8 mouse cellular contexts compared by ENCODE assay signal in the genomic region with DNA sequence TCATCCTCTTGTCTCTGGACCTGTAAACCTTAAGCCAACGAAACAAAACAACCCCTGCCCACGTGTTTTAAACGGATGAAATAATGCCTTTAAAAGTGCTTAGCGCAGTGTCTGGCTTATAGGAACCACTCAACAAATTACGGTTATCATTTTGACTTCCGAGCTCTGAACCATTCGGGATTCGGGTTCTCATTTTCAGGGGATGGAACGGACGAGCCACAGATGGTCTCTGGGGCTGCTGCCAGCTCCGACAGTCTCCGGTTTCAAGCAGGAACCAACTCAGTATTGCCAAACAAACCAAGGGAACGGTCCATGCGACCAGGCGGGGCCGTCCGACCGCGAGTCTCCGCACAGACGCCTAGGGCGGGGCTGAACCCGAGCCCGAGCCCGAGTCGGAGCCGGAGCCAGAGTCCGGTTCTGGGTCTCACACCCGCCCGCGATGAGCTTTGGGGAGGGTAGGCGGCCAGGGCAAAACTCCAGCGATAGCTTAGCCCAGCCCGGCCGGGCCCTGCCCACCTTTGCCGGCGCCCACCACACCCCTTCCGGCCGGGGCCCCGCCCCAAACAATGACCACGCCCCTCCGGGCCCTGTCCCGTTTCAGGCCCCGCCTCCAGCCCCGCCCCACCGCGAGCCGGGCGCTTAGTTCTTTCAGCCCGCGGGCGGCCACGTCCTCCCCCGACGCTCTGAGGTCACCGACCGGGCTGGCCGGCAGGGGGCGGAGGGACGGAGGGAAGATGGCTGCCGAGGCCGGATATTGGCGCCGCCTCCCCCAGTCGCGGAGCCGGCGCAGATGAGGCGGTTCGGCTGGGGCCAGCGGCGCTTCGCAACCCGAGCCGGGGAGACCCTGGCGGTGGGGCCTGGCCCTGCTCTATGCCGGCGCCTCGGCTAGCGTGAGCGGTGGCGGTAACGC. TPM values are rescaled to one million over a fixed set of nuclear protein-coding genes. Genes with fewer than 3 reads are reported as not detected.
A peak's percentile ranks its signal among the peaks of the same experiment; 100 is the strongest.
DNase-seq lines count a peak whose midpoint lies in the region; ATAC-seq lines count a peak whose summit lies in the region.

A gene (plus strand): TSS at position 657 of the 910 bp plus-strand sequence.

- peak; percentile 69 for ATAC-seq in common myeloid progenitor, adult 5-6 weeks (replicated peaks; ENCODE audit: low read depth, poor library complexity, severe bottlenecking)
- peak; percentile 80 for ATAC-seq in megakaryocyte progenitor cell, adult 5-6 weeks (replicated peaks; ENCODE audit: poor library complexity)

- DNase-seq in ZHBTc4 (ENCODE audit: low read depth, low spot score), result peak; percentile 99
- peak; percentile 98 for DNase-seq in gastrocnemius, adult 8-10 months (ENCODE audit: low spot score in 2 of 2)
- peak; percentile 98 for DNase-seq in induced T-regulatory cell, adult 2 months (ENCODE audit: low read depth)
- peak; percentile 69 to 94 for DNase-seq in left cerebral cortex, adult 9 months (ENCODE audit: low spot score in 2 of 2)
- DNase-seq in right cerebral cortex, postnatal 14 days, result peak; percentile 96
- peak; percentile 99 for DNase-seq in urinary bladder, postnatal 36 days (ENCODE audit: low spot score in 2 of 2)

RNA-seq across cellular contexts. Expression of the gene that starts here (rescaled TPM):
- 44.3 and 58.4 TPM in 2 replicates for total RNA-seq in common myeloid progenitor, adult 5-6 weeks (2017)
- total RNA-seq in gastrocnemius, adult 8-10 months (2022), result 100 to 1,000 TPM; 104 to 133 (median 117) TPM
- total RNA-seq in megakaryocyte progenitor cell, adult 5-6 weeks (2015), result 43.2 and 48.5 TPM in 2 replicates
- total RNA-seq in megakaryocyte progenitor cell, adult 5-6 weeks (2017), result 48.0 and 58.0 TPM in 2 replicates

Comparison
In these comparisons a context has a peak if more than half of its experiments do, and no peak if none do; other contexts are left out.
1. Peak in every context shown above with its lines: DNase-seq and ATAC-seq.